Mouse (Mus musculus): Measurements from ENCODE around the gene Fuca1. TPM values are rescaled to one million over a fixed set of nuclear protein-coding genes. Genes with fewer than 3 reads are reported as not detected.

Gene Fuca1
- total and polyA plus RNA-seq, 3 experiments: 32.6 to 77.6 (median 66.5) TPM

- H3K4me3 ChIP-seq (replicated peaks in 1 of 3; ENCODE audit: low read depth in 2 of 3, low read length in 2 of 3, poor library complexity in 1 of 3): no peak overlapping the region
- H3K36me3 ChIP-seq (replicated peaks in 1 of 2; ENCODE audit: control insufficient read depth in 1 of 2, insufficient read depth in 1 of 2, low read length in 1 of 2): peaks cover 57 to 93% of the 10 kb centered on the region in 2 experiments
- H3K4me1 ChIP-seq (ENCODE audit: control insufficient read depth in 1 of 2, insufficient read depth in 2 of 2): no peaks in the 10 kb centered on the region
- no peak overlapping the region for H3K9ac ChIP-seq (ENCODE audit: insufficient read depth, low read depth)
- H3K79me2 ChIP-seq (replicated peaks; ENCODE audit: control insufficient read depth, extremely low read depth, insufficient read depth, poor library complexity, severe bottlenecking): no peaks in the 10 kb centered on the region
- dilution Hi-C loops (cut with MboI; ENCODE audit: extremely low pct_ligation_motif_present, extremely low pct_unique_long_range_greater_than_20kb, low sequenced_read_pairs): no loop called here
- no peaks in the 10 kb centered on the region for H3K27me3 ChIP-seq (replicated peaks)
- no peak for DNase-seq (ENCODE audit: extremely low read depth)
- H3K4me2 ChIP-seq (ENCODE audit: insufficient read depth, low read depth, poor library complexity, severe bottlenecking): no peak overlapping the region
- in situ Hi-C loops (cut with MboI; ENCODE audit: low pct_ligation_motif_present, low pct_unique_long_range_greater_than_20kb, low sequenced_read_pairs): no loop called here
- H3K9me3 ChIP-seq (replicated peaks; ENCODE audit: low read length): no peaks in the 10 kb centered on the region
- TF ChIP-seq RCOR1 (conservative IDR thresholded peaks at IDR 0.05; ENCODE audit: low read depth, low read length) (no peak), NELFE (IDR thresholded peaks at IDR 0.05; ENCODE audit: low read depth, low read length) (no peak), ZKSCAN1 (IDR thresholded peaks at IDR 0.05; ENCODE audit: borderline replicate concordance, low read depth, low read length) (no peak), USF2 (conservative IDR thresholded peaks at IDR 0.05; ENCODE audit: low read depth, low read length) (no peak), UBTF (IDR thresholded peaks at IDR 0.05; ENCODE audit: low read depth, low read length) (no peak), ZC3H11A (IDR thresholded peaks at IDR 0.05; ENCODE audit: low read depth, low read length) (no peak), KAT2A (IDR thresholded peaks at IDR 0.05; ENCODE audit: insufficient replicate concordance, low read length) (no peak), EP300 (IDR thresholded peaks at IDR 0.05; ENCODE audit: low read length) (no peak), TBP (conservative IDR thresholded peaks at IDR 0.05; ENCODE audit: low read depth, low read length) (no peak), NRF1 (IDR thresholded peaks at IDR 0.05; ENCODE audit: low read depth, low read length) (no peak), BHLHE40 (IDR thresholded peaks at IDR 0.05; ENCODE audit: low read depth, low read length) (no peak), ZMIZ1 (IDR thresholded peaks at IDR 0.05; ENCODE audit: low read depth, low read length) (no peak), USF1 (IDR thresholded peaks at IDR 0.05; ENCODE audit: low read depth, low read length) (no peak), IRF4 (IDR thresholded peaks at IDR 0.05; ENCODE audit: low read depth, low read length) (no peak), POLR2A (IDR thresholded peaks at IDR 0.05; ENCODE audit: low read depth, low read length) (no peak)
- H3K27ac ChIP-seq (ENCODE audit: insufficient read depth, low read depth): no peak overlapping the region
These were observed 7.8 kb downstream of the Fuca1 start for GRCm38 (mm10) chr4:135928376-135928775.

- Histone ChIP-seq H3K4me2 (ENCODE audit: insufficient read depth, low read depth, poor library complexity, severe bottlenecking) (no peak overlapping the region), H3K79me2 (replicated peaks; ENCODE audit: control insufficient read depth, extremely low read depth, insufficient read depth, poor library complexity, severe bottlenecking) (no peaks in the 10 kb centered on the region), H3K9me3 (replicated peaks; ENCODE audit: low read length) (no peaks in the 10 kb centered on the region), H3K27me3 (replicated peaks) (no peaks in the 10 kb centered on the region), H3K4me1 (ENCODE audit: control insufficient read depth in 1 of 2, insufficient read depth in 2 of 2) (no peaks in the 10 kb centered on the region), H3K36me3 (replicated peaks in 1 of 2; ENCODE audit: control insufficient read depth in 1 of 2, insufficient read depth in 1 of 2, low read length in 1 of 2) (peaks cover 61 to 94% of the 10 kb centered on the region in 2 experiments), H3K27ac (ENCODE audit: insufficient read depth, low read depth) (no peak overlapping the region), H3K9ac (ENCODE audit: insufficient read depth, low read depth) (no peak overlapping the region), H3K4me3 (replicated peaks in 1 of 3; ENCODE audit: low read depth in 2 of 3, low read length in 2 of 3, poor library complexity in 1 of 3) (no peak overlapping the region)
- TF ChIP-seq SIN3A (IDR thresholded peaks at IDR 0.05; ENCODE audit: low read length): no peak
- TF ChIP-seq ZKSCAN1 (IDR thresholded peaks at IDR 0.05; ENCODE audit: borderline replicate concordance, low read depth, low read length): no peak
- TF ChIP-seq ELF1 (IDR thresholded peaks at IDR 0.05; ENCODE audit: low read depth, low read length): no peak
- no peak for TF ChIP-seq POLR2A (IDR thresholded peaks at IDR 0.05; ENCODE audit: low read depth, low read length)
- TF ChIP-seq GABPA (IDR thresholded peaks at IDR 0.05; ENCODE audit: insufficient replicate concordance, low read depth, low read length): no peak
- TF ChIP-seq E2F4 (IDR thresholded peaks at IDR 0.05; ENCODE audit: insufficient replicate concordance, low read depth, low read length): no peak
- TF ChIP-seq ZNF384 (IDR thresholded peaks at IDR 0.05; ENCODE audit: low read depth, low read length): no peak
- TF ChIP-seq SMC3 (IDR thresholded peaks at IDR 0.05; ENCODE audit: low read depth, low read length): no peak
- no peak for TF ChIP-seq MAX (IDR thresholded peaks at IDR 0.05; ENCODE audit: low read length)
- TF ChIP-seq RAD21 (IDR thresholded peaks at IDR 0.05; ENCODE audit: low read depth, low read length): no peak
- no peak for TF ChIP-seq MAFK (IDR thresholded peaks at IDR 0.05; ENCODE audit: insufficient replicate concordance, low read length)
- TF ChIP-seq CHD1 (IDR thresholded peaks at IDR 0.05; ENCODE audit: low read depth, low read length): no peak
- no peak for TF ChIP-seq JUN (IDR thresholded peaks at IDR 0.05; ENCODE audit: insufficient read depth, low read depth, low read length)
- no peak for TF ChIP-seq NRF1 (IDR thresholded peaks at IDR 0.05; ENCODE audit: low read depth, low read length)
- TF ChIP-seq HCFC1 (IDR thresholded peaks at IDR 0.05; ENCODE audit: low read depth, low read length): no peak
- in situ Hi-C loops (cut with MboI; ENCODE audit: low pct_ligation_motif_present, low pct_unique_long_range_greater_than_20kb, low sequenced_read_pairs) (no loop called here), dilution Hi-C loops (cut with MboI; ENCODE audit: extremely low pct_ligation_motif_present, extremely low pct_unique_long_range_greater_than_20kb, low sequenced_read_pairs) (no loop called here)
- DNase-seq (ENCODE audit: extremely low read depth): no peak
These were observed 8.9 kb downstream of the Fuca1 start for GRCm38 (mm10) chr4:135929405-135929804.

Measured in CH12.LX (cell line).